Mouse (Mus musculus) heart, adult 2 months (tissue): Measurements from ENCODE around the gene Tcaf3. TPM values are rescaled to one million over a fixed set of nuclear protein-coding genes. Genes with fewer than 3 reads are reported as not detected.

Source experiments
- DNase-seq, 2 experiments: peaks; one replicate each; pipeline ENCODE4 v3.0.0; 2021
- H3K27ac ChIP-seq: fragments of 200-600 bp; 2 replicates; pipeline ENCODE4 v1.8.1; 2022
- H3K27me3 ChIP-seq: fragments of 200-500 bp; 2 replicates; pipeline ENCODE4 v1.6.1; 2012; ENCODE audit warnings: mild to moderate bottlenecking, low read length, inconsistent platforms, mixed read lengths; ENCODE audit not compliant: control insufficient read depth, insufficient read depth
- H3K36me3 ChIP-seq: fragments of 200-500 bp; 2 replicates; pipeline ENCODE4 v1.6.1; 2012; ENCODE audit warnings: low read length, inconsistent platforms; ENCODE audit not compliant: control insufficient read depth, insufficient read depth
- H3K4me1 ChIP-seq: fragments of 200-500 bp; 2 replicates; pipeline ENCODE4 v1.6.1; 2011; ENCODE audit warnings: low read length; ENCODE audit not compliant: control insufficient read depth, insufficient read depth
- H3K4me3 ChIP-seq: fragments of 200-600 bp; 2 replicates; pipeline ENCODE4 v1.8.1; 2022
- H3K79me2 ChIP-seq: fragments of 200-500 bp; replicated peaks from 2 replicates; pipeline ENCODE4 v1.6.1; 2012; ENCODE audit warnings: mild to moderate bottlenecking, inconsistent platforms, low read length, moderate library complexity, mixed read lengths; ENCODE audit not compliant: control insufficient read depth, insufficient read depth
- H3K9ac ChIP-seq: fragments of 200-500 bp; 2 replicates; pipeline ENCODE4 v1.6.1; 2012; ENCODE audit warnings: low read depth, mild to moderate bottlenecking, control low read depth, inconsistent platforms, low read length, mixed read lengths
- CTCF ChIP-seq: fragments of 200-600 bp; IDR thresholded peaks from 2 replicates; pipeline ENCODE4 v1.8.1; 2022; ENCODE audit warnings: antibody characterized with exemption, mild to moderate bottlenecking, moderate library complexity
- EP300 ChIP-seq: fragments of 200-500 bp; IDR thresholded peaks from 2 replicates; pipeline ENCODE4 v1.6.1; 2011; ENCODE audit warnings: low read depth, low read length, control low read depth; ENCODE audit not compliant: insufficient read depth
- POLR2A ChIP-seq: fragments of 200-500 bp; IDR thresholded peaks from 2 replicates; pipeline ENCODE4 v1.6.1; 2011; ENCODE audit warnings: mild to moderate bottlenecking, low read depth, low read length, control low read depth; ENCODE audit not compliant: insufficient read depth
- WGBS: fragments of 180-500 bp; shearing (Covaris S2); methylation state at CpG from one replicate; pipeline ENCODE4 v1.1.7; 2018; 5-methylcytosine and 5-hydroxymethylcytosine counted together
- intact Hi-C: fragments of 180-260 bp; cut with DNase I; formaldehyde crosslinking; loops from one replicate; pipeline ENCODE4 v1.15.1; 2025
- polyA plus RNA-seq: library from polyadenylated mRNA; depleted of rRNA; stranded (reverse); fragments of >200 nt; gene quantifications from 2 replicates; pipeline ENCODE4 v1.2.3, GENCODE M21; 2012
- total RNA-seq, 2 experiments: library from RNA; stranded (reverse); gene quantifications; 2 replicates each; pipeline ENCODE4 v1.2.3; 2021

The Tcaf3 gene
- total and polyA plus RNA-seq, 3 experiments = not detected

- DNase-seq = no peak
- H3K27ac ChIP-seq = no peak overlapping the region
- no peak overlapping the region for H3K4me3 ChIP-seq
- no peaks in the 10 kb centered on the region for H3K79me2 ChIP-seq
- H3K27me3 ChIP-seq = no peaks in the 10 kb centered on the region
- H3K36me3 ChIP-seq = no peaks in the 10 kb centered on the region
- intact Hi-C loops = no loop called here
- no peak overlapping the region for H3K9ac ChIP-seq
- WGBS = 96% methylated on average over 14 of the region's 14 CpGs
- no peaks in the 10 kb centered on the region for H3K4me1 ChIP-seq
- TF ChIP-seq CTCF (no peak), POLR2A (no peak), EP300 (no peak)
These were observed 38.9 kb downstream of the Tcaf3 start for GRCm38 (mm10) chr6:42558641-42559040.

- no peak within 1 kb of the TSS for H3K9ac ChIP-seq
These were observed 50.0 kb downstream of the Tcaf3 start, which contains the start of gene Olfr455 for GRCm38 (mm10) chr6:42547461-42547860. Gene Olfr455, minus strand, starts transcription at chr6:42547587.

GRCm38 (mm10) chr6:42546180-42546579 lies 51.3 kb downstream of the Tcaf3 start:
- Histone ChIP-seq H3K4me3 (no peak overlapping the region), H3K27ac (peak overlapping the region; percentile 4), H3K9ac (no peak overlapping the region), H3K27me3 (no peaks in the 10 kb centered on the region), H3K4me1 (peaks cover 7% of the 10 kb centered on the region), H3K79me2 (no peaks in the 10 kb centered on the region), H3K36me3 (peaks cover 6% of the 10 kb centered on the region)
- WGBS = 79% methylated on average over 2 of the region's 2 CpGs
- DNase-seq = no peak
- TF ChIP-seq POLR2A (no peak), EP300 (no peak), CTCF (no peak)
- intact Hi-C loops = loop anchor here (2.0 to 5.0 kb wide), 2 partner anchors 37 to 164 kb away; no protein-coding TSS in a partner anchor

More at GRCm38 (mm10) chr6:42547461-42547860, 50.0 kb downstream of the Tcaf3 start, which contains the start of gene Olfr455:
- H3K4me1 ChIP-seq = peaks cover 4% of the 10 kb centered on the region
- H3K36me3 ChIP-seq = peaks cover 3% of the 10 kb centered on the region
- DNase-seq = no peak
- intact Hi-C loops = loop anchor here (2.0 to 5.0 kb wide), 2 partner anchors 35 to 165 kb away; no protein-coding TSS in a partner anchor
- H3K79me2 ChIP-seq = no peaks in the 10 kb centered on the region
- no peak within 1 kb of the TSS for H3K27ac ChIP-seq
- no peak for TF ChIP-seq CTCF
- TF ChIP-seq POLR2A = no peak
- no peak for TF ChIP-seq EP300
- no peak within 1 kb of the TSS for H3K4me3 ChIP-seq
- 62% methylated on average over 4 of the region's 4 CpGs for WGBS
- H3K27me3 ChIP-seq = no peaks in the 10 kb centered on the region

- Histone ChIP-seq H3K27me3 (no peaks in the 10 kb centered on the region), H3K36me3 (peaks cover 6% of the 10 kb centered on the region), H3K79me2 (no peaks in the 10 kb centered on the region), H3K4me3 (no peak overlapping the region), H3K27ac (peak overlapping the region; percentile 4), H3K9ac (no peak overlapping the region), H3K4me1 (peaks cover 7% of the 10 kb centered on the region)
- intact Hi-C loops = loop anchor here (5.0 kb wide), 1 partner anchor 163 kb away; no protein-coding TSS in a partner anchor
- DNase-seq = no peak
- no peak for TF ChIP-seq EP300
- no peak for TF ChIP-seq CTCF
- no peak for TF ChIP-seq POLR2A
- WGBS = 28% methylated on average over 2 of the region's 2 CpGs
These were observed 52.0 kb downstream of the Tcaf3 start for GRCm38 (mm10) chr6:42545451-42545885.

GRCm38 (mm10) chr6:42544846-42545245 lies 52.6 kb downstream of the Tcaf3 start:
- peaks cover 7% of the 10 kb centered on the region for H3K4me1 ChIP-seq
- H3K27ac ChIP-seq = peak overlapping the region; percentile 0; the same call in 1 of the 2 replicates
- no peak overlapping the region for H3K9ac ChIP-seq
- TF ChIP-seq EP300 (no peak), POLR2A (no peak), CTCF (no peak)
- no peak overlapping the region for H3K4me3 ChIP-seq
- intact Hi-C loops = loop anchor here (5.0 kb wide), 2 partner anchors 163 to 193 kb away; no protein-coding TSS in a partner anchor
- H3K27me3 ChIP-seq = no peaks in the 10 kb centered on the region
- no peak for DNase-seq
- H3K79me2 ChIP-seq = no peaks in the 10 kb centered on the region
- H3K36me3 ChIP-seq = peaks cover 6% of the 10 kb centered on the region
- 32% methylated on average over 1 of the region's 1 CpGs for WGBS
